Mouse (Mus musculus): ENCODE measurements around the gene Elob. TPM values are rescaled to one million over a fixed set of nuclear protein-coding genes. Genes with fewer than 3 reads are reported as not detected.

The Elob gene
- polyA plus RNA-seq, 1 experiment from 2014 or later = 1,038 TPM

- no peak overlapping the region for H3K4me2 ChIP-seq (replicated peaks)
- H3K27ac ChIP-seq (replicated peaks) = no peak overlapping the region
- no peak overlapping the region for H3K4me3 ChIP-seq (replicated peaks)
- no peak overlapping the region for H3K9ac ChIP-seq
- no peaks in the 10 kb centered on the region for H3K27me3 ChIP-seq
- ATAC-seq (ENCODE audit: insufficient number of reproducible peaks, low FRiP score, low TSS enrichment, low read depth) = no peak
- H3K9me3 ChIP-seq (replicated peaks) = no peaks in the 10 kb centered on the region
- 88% methylated on average over 10 of the region's 10 CpGs for WGBS
- no peaks in the 10 kb centered on the region for H3K36me3 ChIP-seq
- peaks cover 22% of the 10 kb centered on the region for H3K4me1 ChIP-seq
Measured at GRCm38 (mm10) chr17:23801627-23802026, 27.3 kb downstream of the Elob start.

DNA sequence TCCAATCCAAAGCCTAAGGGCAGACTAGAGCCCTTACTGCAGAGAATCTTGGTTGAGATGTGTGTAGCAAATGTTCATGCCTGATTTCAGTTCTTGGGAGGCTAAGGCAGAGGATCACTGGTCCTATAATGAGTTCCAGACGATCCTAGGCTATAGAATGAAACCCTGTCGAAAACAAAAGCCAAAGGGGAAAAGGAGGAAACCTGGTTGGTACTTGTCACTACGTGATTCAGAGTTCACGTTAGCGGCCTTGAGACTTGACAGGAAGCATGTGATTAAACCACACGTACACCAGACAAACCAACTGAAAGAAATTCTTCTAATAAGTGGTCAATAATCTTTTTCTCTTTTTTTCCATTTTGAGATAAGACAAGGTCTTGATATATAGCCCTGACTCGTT, 31.6 kb downstream of the Elob start:
- Histone ChIP-seq H3K4me3 (replicated peaks) (no peak overlapping the region), H3K4me2 (replicated peaks) (no peak overlapping the region), H3K27ac (replicated peaks) (no peak overlapping the region), H3K9me3 (replicated peaks) (no peaks in the 10 kb centered on the region), H3K4me1 (0 out of 2 replicates have a peak, but pooled peaks cover under 1% of the 10 kb centered on the region), H3K9ac (no peak overlapping the region), H3K27me3 (no peaks in the 10 kb centered on the region), H3K36me3 (no peaks in the 10 kb centered on the region)
- no peak for ATAC-seq (ENCODE audit: insufficient number of reproducible peaks, low FRiP score, low TSS enrichment, low read depth)
- WGBS = 26% methylated on average over 7 of the region's 7 CpGs

- no peak overlapping the region for H3K4me2 ChIP-seq (replicated peaks)
- no peaks in the 10 kb centered on the region for H3K36me3 ChIP-seq
- H3K4me1 ChIP-seq = peaks cover 6% of the 10 kb centered on the region
- H3K27me3 ChIP-seq = no peaks in the 10 kb centered on the region
- ATAC-seq (ENCODE audit: insufficient number of reproducible peaks, low FRiP score, low TSS enrichment, low read depth) = no peak
- H3K4me3 ChIP-seq (replicated peaks) = no peak overlapping the region
- no peaks in the 10 kb centered on the region for H3K9me3 ChIP-seq (replicated peaks)
- no peak overlapping the region for H3K9ac ChIP-seq
- no peak overlapping the region for H3K27ac ChIP-seq (replicated peaks)
- 95% methylated on average over 8 of the region's 8 CpGs for WGBS
Measured at GRCm38 (mm10) chr17:23795323-23795722, 33.6 kb downstream of the Elob start.

DNA sequence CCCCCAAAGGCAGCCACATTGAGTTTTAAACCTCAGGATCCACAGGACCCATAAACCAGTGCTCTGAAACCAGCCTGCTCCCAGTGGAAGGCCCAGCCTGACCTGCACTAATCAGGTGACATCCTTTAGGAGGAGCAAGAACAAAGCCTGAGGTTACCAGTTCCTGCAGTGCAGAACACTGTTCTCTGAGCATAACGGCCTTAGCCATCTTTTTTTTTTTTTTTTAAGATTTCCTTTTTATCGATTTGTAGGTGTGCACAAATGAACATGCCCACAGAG, 37.9 kb downstream of the Elob start:
- Histone ChIP-seq H3K4me3 (replicated peaks) (peak overlapping the region; percentile 55), H3K27ac (replicated peaks) (peak overlapping the region; percentile 86; the same call in 1 of the 2 replicates), H3K4me1 (peaks cover 18% of the 10 kb centered on the region), H3K36me3 (no peaks in the 10 kb centered on the region), H3K27me3 (no peaks in the 10 kb centered on the region), H3K9ac (no peak overlapping the region), H3K4me2 (replicated peaks) (peak overlapping the region; percentile 76), H3K9me3 (replicated peaks) (no peaks in the 10 kb centered on the region)
- WGBS = 36% methylated on average over 2 of the region's 2 CpGs
- ATAC-seq (ENCODE audit: insufficient number of reproducible peaks, low FRiP score, low TSS enrichment, low read depth) = no peak

- Histone ChIP-seq H3K27me3 (no peaks in the 10 kb centered on the region), H3K9ac (peak within 1 kb of the TSS; percentile 74), H3K27ac (replicated peaks) (peak within 1 kb of the TSS; percentile 86), H3K4me3 (replicated peaks) (peak within 1 kb of the TSS; percentile 55), H3K4me1 (peaks cover 22% of the 10 kb centered on the region), H3K4me2 (replicated peaks) (peak within 1 kb of the TSS; percentile 76), H3K9me3 (replicated peaks) (no peaks in the 10 kb centered on the region), H3K36me3 (no peaks in the 10 kb centered on the region)
- WGBS = 2% methylated on average over 29 of the region's 29 CpGs
- ATAC-seq (ENCODE audit: insufficient number of reproducible peaks, low FRiP score, low TSS enrichment, low read depth) = peak; percentile 58
Measured at GRCm38 (mm10) chr17:23790269-23791078, 38.5 kb downstream of the Elob start, which contains the start of gene Srrm2. Srrm2 (plus strand) TSS chr17:23790532.

DNA sequence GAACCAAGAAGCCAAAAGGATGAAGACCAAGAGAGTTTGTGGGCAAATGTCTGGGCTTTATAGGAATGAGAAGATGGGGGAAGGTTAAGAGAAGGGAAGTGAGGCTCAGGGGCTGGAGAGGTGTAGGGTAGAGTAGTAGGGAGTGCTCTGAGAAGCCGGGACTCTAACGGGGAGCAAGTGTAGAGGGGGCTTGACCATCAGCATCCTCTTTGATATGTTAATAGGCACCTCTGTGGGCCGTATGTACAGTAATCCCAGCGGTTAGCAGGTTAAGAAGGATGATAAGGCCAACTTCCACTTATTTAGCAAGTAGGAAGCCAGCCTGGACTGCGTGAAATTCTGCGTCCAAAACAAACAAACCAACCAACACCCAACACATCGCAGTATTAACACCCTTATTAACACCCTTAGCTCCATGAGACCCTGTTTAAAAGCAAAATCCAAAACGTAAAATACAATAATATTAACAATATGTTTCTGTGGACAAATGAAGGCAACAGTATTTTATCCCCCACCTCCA, 39.1 kb downstream of the Elob start:
- Histone ChIP-seq H3K4me1 (peaks cover 25% of the 10 kb centered on the region), H3K4me2 (replicated peaks) (peak overlapping the region; percentile 76), H3K9ac (peak overlapping the region; percentile 74; the same call in 1 of the 2 replicates), H3K4me3 (replicated peaks) (peak overlapping the region; percentile 55), H3K27ac (replicated peaks) (peak overlapping the region; percentile 86; the same call in 1 of the 2 replicates), H3K27me3 (no peaks in the 10 kb centered on the region), H3K9me3 (replicated peaks) (no peaks in the 10 kb centered on the region), H3K36me3 (no peaks in the 10 kb centered on the region)
- ATAC-seq (ENCODE audit: insufficient number of reproducible peaks, low FRiP score, low TSS enrichment, low read depth) = no peak
- 19% methylated on average over 8 of the region's 8 CpGs for WGBS

DNA sequence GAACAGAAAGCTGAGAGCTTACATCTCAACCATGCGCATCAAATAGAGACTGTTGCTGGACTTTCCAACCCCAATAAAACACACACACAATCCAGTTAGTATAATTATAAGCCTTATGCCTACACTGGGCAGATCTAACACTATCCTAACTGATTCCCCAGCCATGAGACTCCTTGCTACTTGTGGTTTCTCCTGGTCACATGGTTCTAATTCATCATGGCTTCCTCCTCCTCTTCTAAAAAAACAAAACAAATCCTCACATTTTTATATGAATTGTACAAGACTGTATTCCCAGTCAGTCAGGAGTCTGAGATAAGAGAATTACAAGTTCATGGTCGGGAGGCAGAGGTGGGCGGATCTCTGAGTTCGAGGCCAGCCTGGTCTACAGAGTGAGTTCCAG, 40.0 kb downstream of the Elob start:
- H3K4me2 ChIP-seq (replicated peaks) = no peak overlapping the region
- no peak for ATAC-seq (ENCODE audit: insufficient number of reproducible peaks, low FRiP score, low TSS enrichment, low read depth)
- WGBS = 86% methylated on average over 4 of the region's 4 CpGs
- H3K4me1 ChIP-seq = peaks cover 25% of the 10 kb centered on the region
- H3K27ac ChIP-seq (replicated peaks) = no peak overlapping the region
- H3K4me3 ChIP-seq (replicated peaks) = no peak overlapping the region
- H3K27me3 ChIP-seq = no peaks in the 10 kb centered on the region
- no peak overlapping the region for H3K9ac ChIP-seq
- H3K36me3 ChIP-seq = no peaks in the 10 kb centered on the region
- no peaks in the 10 kb centered on the region for H3K9me3 ChIP-seq (replicated peaks)

DNA sequence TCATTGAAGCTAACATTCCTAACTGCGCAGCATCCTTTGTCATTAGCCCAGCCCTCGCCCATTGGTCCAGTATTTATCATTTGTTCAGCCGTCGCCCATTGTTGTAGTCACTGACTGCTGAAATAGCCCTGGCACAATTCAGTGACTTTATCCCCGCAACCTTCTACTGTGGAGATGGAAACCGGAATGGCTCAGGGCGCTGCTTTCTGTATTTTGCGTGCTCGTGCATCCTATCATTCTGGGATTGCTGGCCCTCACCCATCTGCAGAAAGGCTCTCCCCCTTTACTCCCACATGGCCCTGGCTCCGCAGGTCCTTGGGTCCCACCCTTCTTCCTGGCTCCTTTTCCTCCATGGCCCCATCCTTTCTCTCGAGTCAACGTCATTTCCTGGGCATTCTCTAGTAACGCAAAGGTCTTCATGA, 42.4 kb downstream of the Elob start:
- no peak for ATAC-seq (ENCODE audit: insufficient number of reproducible peaks, low FRiP score, low TSS enrichment, low read depth)
- H3K4me1 ChIP-seq = peaks cover 25% of the 10 kb centered on the region
- 16% methylated on average over 13 of the region's 13 CpGs for WGBS
- H3K27me3 ChIP-seq = no peaks in the 10 kb centered on the region
- peak overlapping the region; percentile 64 for H3K4me3 ChIP-seq (replicated peaks)
- no peaks in the 10 kb centered on the region for H3K36me3 ChIP-seq
- peak overlapping the region; percentile 91 for H3K4me2 ChIP-seq (replicated peaks)
- no peak overlapping the region; the same call in 1 of the 2 replicates for H3K9ac ChIP-seq
- no peaks in the 10 kb centered on the region for H3K9me3 ChIP-seq (replicated peaks)
- H3K27ac ChIP-seq (replicated peaks) = peak overlapping the region; percentile 59

- Histone ChIP-seq H3K9me3 (replicated peaks) (no peaks in the 10 kb centered on the region), H3K36me3 (no peaks in the 10 kb centered on the region), H3K27me3 (no peaks in the 10 kb centered on the region), H3K4me3 (replicated peaks) (peak within 1 kb of the TSS; percentile 64), H3K9ac (peak within 1 kb of the TSS; percentile 65), H3K4me1 (peaks cover 22% of the 10 kb centered on the region), H3K27ac (replicated peaks) (peak within 1 kb of the TSS; percentile 59), H3K4me2 (replicated peaks) (peak within 1 kb of the TSS; percentile 91)
- ATAC-seq (ENCODE audit: insufficient number of reproducible peaks, low FRiP score, low TSS enrichment, low read depth) = peak; percentile 84
- WGBS = 2% methylated on average over 43 of the region's 43 CpGs
Measured at GRCm38 (mm10) chr17:23785561-23786471, 43.1 kb downstream of the Elob start, which contains the start of gene Flywch2. Flywch2 (minus strand) TSS chr17:23786081.

GRCm38 (mm10) chr17:23783352-23783751, 45.6 kb downstream of the Elob start:
- H3K27me3 ChIP-seq = no peaks in the 10 kb centered on the region
- no peak overlapping the region for H3K27ac ChIP-seq (replicated peaks)
- H3K36me3 ChIP-seq = no peaks in the 10 kb centered on the region
- ATAC-seq (ENCODE audit: insufficient number of reproducible peaks, low FRiP score, low TSS enrichment, low read depth) = no peak
- H3K4me2 ChIP-seq (replicated peaks) = no peak overlapping the region
- H3K4me3 ChIP-seq (replicated peaks) = no peak overlapping the region
- H3K9me3 ChIP-seq (replicated peaks) = no peaks in the 10 kb centered on the region
- H3K4me1 ChIP-seq = peaks cover 11% of the 10 kb centered on the region
- H3K9ac ChIP-seq = no peak overlapping the region

DNA sequence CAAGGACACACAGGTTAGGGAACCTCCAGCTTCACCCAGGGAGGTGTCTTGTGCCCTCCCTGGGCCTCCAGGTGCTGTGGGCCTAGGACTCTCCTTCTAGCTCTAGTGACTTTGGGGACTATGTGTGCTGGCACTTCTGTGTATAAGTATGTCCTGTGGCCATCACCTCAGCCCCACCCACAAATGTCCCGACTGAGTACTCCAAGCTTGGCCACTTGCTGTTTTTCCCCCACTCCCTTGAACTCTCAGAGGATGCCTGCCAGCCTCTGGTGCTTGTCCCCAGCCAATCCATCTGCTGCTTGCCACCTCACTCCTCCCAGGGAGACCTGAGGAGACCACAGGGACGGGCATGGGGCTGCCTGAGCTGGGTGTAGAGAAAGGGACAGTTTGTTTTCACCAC, 50.5 kb downstream of the Elob start:
- Histone ChIP-seq H3K36me3 (no peaks in the 10 kb centered on the region), H3K4me1 (0 out of 2 replicates have a peak, but pooled peaks cover 3% of the 10 kb centered on the region), H3K27me3 (no peaks in the 10 kb centered on the region), H3K9me3 (replicated peaks) (no peaks in the 10 kb centered on the region), H3K4me3 (replicated peaks) (no peak overlapping the region), H3K9ac (no peak overlapping the region), H3K4me2 (replicated peaks) (no peak overlapping the region), H3K27ac (replicated peaks) (no peak overlapping the region)
- ATAC-seq (ENCODE audit: insufficient number of reproducible peaks, low FRiP score, low TSS enrichment, low read depth) = no peak
- 48% methylated on average over 2 of the region's 2 CpGs for WGBS
